Mouse (Mus musculus) CD4-positive naive resting alpha-beta T cell, adult 57 days (primary cell): ENCODE results near the gene Nosip. TPM values are rescaled to one million over a fixed set of nuclear protein-coding genes. Genes with fewer than 3 reads are reported as not detected.

Source experiments
- total RNA-seq: library from RNA; stranded (reverse); gene quantifications from one replicate; pipeline ENCODE4 v1.2.4, GENCODE M21; 2023

The Nosip gene
- 61.3 TPM for total RNA-seq

DNA sequence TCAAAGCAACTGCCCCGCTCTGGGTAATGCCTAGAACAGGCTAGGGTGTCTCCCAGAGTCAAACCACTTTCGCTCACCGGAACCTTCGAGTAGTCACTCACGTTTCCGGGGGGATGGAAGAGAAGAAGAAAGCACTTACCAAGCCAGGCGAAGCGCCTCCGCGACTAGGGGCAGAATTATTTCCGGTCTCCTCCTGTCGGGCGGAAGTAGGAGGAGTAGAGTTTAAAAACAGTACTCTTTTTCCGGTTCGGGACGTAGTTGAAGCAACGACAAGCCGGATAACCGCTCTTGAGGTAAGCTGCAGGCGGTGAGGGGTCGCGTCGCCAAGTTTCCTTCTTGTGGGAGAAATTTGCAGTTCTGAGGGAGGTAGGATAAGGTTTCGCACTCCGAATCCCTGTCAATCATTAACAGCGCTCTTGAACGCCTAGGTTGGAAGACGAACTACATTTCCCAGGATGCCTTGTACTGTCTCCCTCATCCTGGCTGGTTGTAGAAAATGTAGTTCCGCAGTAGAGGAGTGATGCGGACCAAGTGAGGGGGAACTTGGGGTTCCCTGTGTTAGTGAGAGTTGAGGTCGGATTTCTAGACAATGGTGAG, at the start of gene Nosip, which contains the start of gene Prrg2:
Gene Nosip (plus strand): TSS at position 191 of the 597 bp plus-strand sequence.
Gene Prrg2 (minus strand): TSS at position 439 of the 597 bp plus-strand sequence.

GRCm38 (mm10) chr7:45015957-45016612, 46.1 kb upstream of the Nosip start, which contains the start of gene Scaf1:
Gene Scaf1, minus strand, starts transcription at chr7:45016363.

DNA sequence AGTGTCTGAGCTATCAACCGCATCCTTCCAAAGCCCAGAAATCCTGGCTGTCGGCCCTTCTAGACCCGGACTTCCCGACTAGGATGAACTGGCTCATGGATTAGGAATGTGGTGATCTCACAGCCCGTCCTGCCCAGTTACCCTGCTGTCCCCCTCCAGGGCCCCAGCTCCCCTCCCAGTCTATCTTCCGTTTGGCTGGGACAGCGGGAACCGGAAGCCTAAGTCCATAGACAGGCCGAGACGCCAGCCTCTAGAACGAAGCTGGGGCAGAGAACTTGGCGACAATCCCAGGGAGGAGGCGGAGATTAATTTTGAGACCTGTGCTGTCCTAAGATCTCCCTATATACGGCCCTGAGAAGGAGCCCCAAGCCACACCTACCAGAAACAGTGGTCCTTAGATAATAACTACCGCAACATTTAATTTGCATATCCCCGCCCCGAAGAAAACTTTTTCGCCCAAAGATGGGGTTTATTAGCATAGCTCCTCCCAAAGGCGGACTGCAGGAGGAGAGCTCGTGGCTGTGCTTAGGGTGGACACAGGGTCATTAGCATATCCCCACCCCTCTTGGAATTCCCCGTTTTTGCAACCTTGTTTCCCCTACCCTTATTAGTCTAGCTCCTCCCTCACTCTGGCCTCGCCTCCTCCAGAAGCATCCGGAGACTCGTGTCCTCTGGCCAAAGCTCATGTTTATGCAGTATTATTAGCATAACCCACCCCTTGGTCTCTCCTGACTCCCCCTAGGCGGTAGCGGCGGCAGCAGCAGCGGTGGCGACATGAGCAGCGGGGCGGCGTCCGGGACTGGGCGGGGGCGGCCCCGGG, 44.8 kb upstream of the Nosip start, which contains the start of gene Rras:
Gene Rras (plus strand): TSS at position 720 of the 820 bp plus-strand sequence.

GRCm38 (mm10) chr7:45052862-45053116, 9.4 kb upstream of the Nosip start, which contains the start of gene Prr12:
Gene Prr12, minus strand, starts transcription at chr7:45052881.

DNA sequence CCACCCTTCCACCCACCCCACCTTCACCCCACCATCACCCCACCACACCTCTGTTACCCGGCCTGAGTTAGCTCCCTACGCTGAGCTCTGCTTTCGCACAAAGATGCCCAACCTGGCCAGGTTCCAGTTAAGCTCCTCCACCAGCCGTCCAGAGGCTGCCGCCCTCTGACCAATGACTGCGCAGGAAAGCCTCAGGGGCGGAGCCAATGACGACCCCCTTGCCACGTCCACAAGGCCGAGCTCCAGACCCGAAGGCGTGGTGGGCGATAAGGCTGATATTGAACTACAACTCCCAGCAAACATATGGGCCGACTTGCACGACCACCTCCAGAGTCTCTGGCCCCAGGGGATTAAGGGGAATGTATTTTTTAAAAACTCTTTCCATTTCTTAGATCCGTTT, 29.8 kb downstream of the Nosip start, which contains the start of gene Rcn3:
Gene Rcn3 (minus strand): TSS at position 174 of the 400 bp plus-strand sequence.

GRCm38 (mm10) chr7:45103652-45104180, 41.5 kb downstream of the Nosip start, which contains the start of gene Fcgrt:
Gene Fcgrt, minus strand, starts transcription at chr7:45103851.

GRCm38 (mm10) chr7:45124224-45125143, 62.3 kb downstream of the Nosip start, which contains the start of gene Rps11:
Gene Rps11, minus strand, starts transcription at chr7:45124439.

Other genes starting within 250 kb of the Nosip start
- 42.8 TPM for gene Nup62, start 246.3 kb upstream of the Nosip start, total RNA-seq
- gene Il4i1, start 246.0 kb upstream of the Nosip start, total RNA-seq = 3.2 TPM
- 7.2 TPM for gene Atf5, start 245.8 kb upstream of the Nosip start, total RNA-seq
- 47.9 TPM for gene Akt1s1, start 213.4 kb upstream of the Nosip start, total RNA-seq
- 92.5 TPM for gene Tbc1d17, start 213.3 kb upstream of the Nosip start, total RNA-seq
- 62.0 TPM for gene Pnkp, start 205.3 kb upstream of the Nosip start, total RNA-seq
- gene Ptov1, start 192.6 kb upstream of the Nosip start, total RNA-seq = 27.8 TPM
- gene Med25, start 169.7 kb upstream of the Nosip start, total RNA-seq = 77.4 TPM
- 17.6 TPM for gene Fuz, start 166.3 kb upstream of the Nosip start, total RNA-seq
- 71.8 TPM for gene Ap2a1, start 132.9 kb upstream of the Nosip start, total RNA-seq
- 0.33 TPM for gene Tsks, start 119.2 kb upstream of the Nosip start, total RNA-seq
- 0.18 TPM for gene Cpt1c, start 87.6 kb upstream of the Nosip start, total RNA-seq
- gene Prmt1, start 75.9 kb upstream of the Nosip start, total RNA-seq = 153 TPM
- gene Irf3, start 64.8 kb upstream of the Nosip start, total RNA-seq = 157 TPM
- gene Bcl2l12, start 63.7 kb upstream of the Nosip start, total RNA-seq = 19.6 TPM
- gene Scaf1, start 46.1 kb upstream of the Nosip start, total RNA-seq = 83.6 TPM
- 10.3 TPM for gene Rras, start 44.5 kb upstream of the Nosip start, total RNA-seq
- 75.1 TPM for gene Prr12, start 9.5 kb upstream of the Nosip start, total RNA-seq
- gene Prrg2, start 248 bp downstream of the Nosip start, total RNA-seq = 0.95 TPM
- 6.1 TPM for gene Rcn3, start 29.8 kb downstream of the Nosip start, total RNA-seq
- gene Fcgrt, start 41.4 kb downstream of the Nosip start, total RNA-seq = 22.7 TPM
- 3,211 TPM for gene Rps11, start 62.0 kb downstream of the Nosip start, total RNA-seq
- gene Rpl13a, start 66.3 kb downstream of the Nosip start, total RNA-seq = 5,433 TPM
- not detected for gene Gm45713, start 73.8 kb downstream of the Nosip start, total RNA-seq
- gene Flt3l, start 74.0 kb downstream of the Nosip start, total RNA-seq = 299 TPM
- 38.5 TPM for gene Pih1d1, start 91.9 kb downstream of the Nosip start, total RNA-seq
- gene Aldh16a1, start 92.2 kb downstream of the Nosip start, total RNA-seq = 61.5 TPM
- not detected for gene Slc17a7, start 101.5 kb downstream of the Nosip start, total RNA-seq
- gene Gfy, start 117.1 kb downstream of the Nosip start, total RNA-seq = not detected
- not detected for gene Pth2, start 118.6 kb downstream of the Nosip start, total RNA-seq
- not detected for gene Ccdc155, start 142.5 kb downstream of the Nosip start, total RNA-seq
- not detected for gene Dkkl1, start 149.7 kb downstream of the Nosip start, total RNA-seq
- not detected for gene Tead2, start 153.3 kb downstream of the Nosip start, total RNA-seq
- gene Cd37, start 176.7 kb downstream of the Nosip start, total RNA-seq = 346 TPM
- gene Slc6a16, start 178.7 kb downstream of the Nosip start, total RNA-seq = not detected
- gene Slc6a21, start 215.1 kb downstream of the Nosip start, total RNA-seq = not detected